Mouse (Mus musculus): ENCODE results near the gene Ezh1. TPM values are rescaled to one million over a fixed set of nuclear protein-coding genes. Genes with fewer than 3 reads are reported as not detected.

Ezh1 gene
- polyA plus RNA-seq, 1 experiment = 35.8 TPM

- WGBS = 6% methylated on average over 24 of the region's 24 CpGs
- no peak overlapping the region for H3K27ac ChIP-seq (ENCODE audit: control insufficient read depth, insufficient read depth, low read depth, low read length, poor library complexity)
- no peak overlapping the region for H3K4me3 ChIP-seq (replicated peaks; ENCODE audit: control insufficient read depth, low read depth, low read length)
- TF ChIP-seq POLR2A (IDR thresholded peaks at IDR 0.05; ENCODE audit: borderline replicate concordance, control insufficient read depth, low read depth, low read length) = no peak
- TF ChIP-seq CTCF (IDR thresholded peaks at IDR 0.05; ENCODE audit: control insufficient read depth, insufficient read depth, low read length) = no peak
- no peaks in the 10 kb centered on the region for H3K4me1 ChIP-seq (ENCODE audit: control insufficient read depth, insufficient read depth, low read length)
These were observed 36.2 kb upstream of the Ezh1 start for GRCm38 (mm10) chr11:101262272-101262967.

GRCm38 (mm10) chr11:101260826-101261380 lies 34.6 kb upstream of the Ezh1 start:
- H3K4me1 ChIP-seq (ENCODE audit: control insufficient read depth, insufficient read depth, low read length) = no peaks in the 10 kb centered on the region
- WGBS = 1% methylated on average over 30 of the region's 30 CpGs
- 0 out of 2 replicates have a peak overlapping the region, but pooled peaks have one; percentile 36 for H3K27ac ChIP-seq (ENCODE audit: control insufficient read depth, insufficient read depth, low read depth, low read length, poor library complexity)

GRCm38 (mm10) chr11:101259948-101260825 lies 33.9 kb upstream of the Ezh1 start, which contains the start of gene Wnk4:
Wnk4 (plus strand) TSS chr11:101260567.
- WGBS = 2% methylated on average over 43 of the region's 43 CpGs
- TF ChIP-seq POLR2A (IDR thresholded peaks at IDR 0.05; ENCODE audit: borderline replicate concordance, control insufficient read depth, low read depth, low read length) = peak; percentile 35; the same call in 1 of the 2 replicates
- TF ChIP-seq CTCF (IDR thresholded peaks at IDR 0.05; ENCODE audit: control insufficient read depth, insufficient read depth, low read length) = no peak
- no peaks in the 10 kb centered on the region for H3K4me1 ChIP-seq (ENCODE audit: control insufficient read depth, insufficient read depth, low read length)
- H3K27ac ChIP-seq (ENCODE audit: control insufficient read depth, insufficient read depth, low read depth, low read length, poor library complexity) = peak within 1 kb of the TSS; percentile 70
- peak within 1 kb of the TSS; percentile 49 for H3K4me3 ChIP-seq (replicated peaks; ENCODE audit: control insufficient read depth, low read depth, low read length)

More at GRCm38 (mm10) chr11:101260826-101261380, 34.6 kb upstream of the Ezh1 start:
- peak overlapping the region; percentile 36 for H3K4me3 ChIP-seq (replicated peaks; ENCODE audit: control insufficient read depth, low read depth, low read length)
- TF ChIP-seq CTCF (IDR thresholded peaks at IDR 0.05; ENCODE audit: control insufficient read depth, insufficient read depth, low read length) (no peak), POLR2A (IDR thresholded peaks at IDR 0.05; ENCODE audit: borderline replicate concordance, control insufficient read depth, low read depth, low read length) (no peak)

- no peak for TF ChIP-seq CTCF (IDR thresholded peaks at IDR 0.05; ENCODE audit: control insufficient read depth, insufficient read depth, low read length)
- no peak for TF ChIP-seq POLR2A (IDR thresholded peaks at IDR 0.05; ENCODE audit: borderline replicate concordance, control insufficient read depth, low read depth, low read length)
- WGBS = 57% methylated on average over 6 of the region's 6 CpGs
- Histone ChIP-seq H3K27ac (ENCODE audit: control insufficient read depth, insufficient read depth, low read depth, low read length, poor library complexity) (no peak overlapping the region; the same call in 1 of the 2 replicates), H3K4me1 (ENCODE audit: control insufficient read depth, insufficient read depth, low read length) (no peaks in the 10 kb centered on the region), H3K4me3 (replicated peaks; ENCODE audit: control insufficient read depth, low read depth, low read length) (no peak overlapping the region)
These were observed 33.0 kb upstream of the Ezh1 start for GRCm38 (mm10) chr11:101259261-101259712.

- no peak overlapping the region for H3K27ac ChIP-seq (ENCODE audit: control insufficient read depth, insufficient read depth, low read depth, low read length, poor library complexity)
- TF ChIP-seq POLR2A (IDR thresholded peaks at IDR 0.05; ENCODE audit: borderline replicate concordance, control insufficient read depth, low read depth, low read length) = no peak
- TF ChIP-seq CTCF (IDR thresholded peaks at IDR 0.05; ENCODE audit: control insufficient read depth, insufficient read depth, low read length) = no peak
- no peak overlapping the region for H3K4me3 ChIP-seq (replicated peaks; ENCODE audit: control insufficient read depth, low read depth, low read length)
- no peaks in the 10 kb centered on the region for H3K4me1 ChIP-seq (ENCODE audit: control insufficient read depth, insufficient read depth, low read length)
- 84% methylated on average over 13 of the region's 13 CpGs for WGBS
These were observed 29.8 kb upstream of the Ezh1 start for GRCm38 (mm10) chr11:101255826-101256775.

GRCm38 (mm10) chr11:101253613-101254389 lies 27.5 kb upstream of the Ezh1 start, which contains the start of gene Vps25:
Vps25 (plus strand) TSS chr11:101253707.
- Histone ChIP-seq H3K4me3 (replicated peaks; ENCODE audit: control insufficient read depth, low read depth, low read length) (peak within 1 kb of the TSS; percentile 91), H3K27ac (ENCODE audit: control insufficient read depth, insufficient read depth, low read depth, low read length, poor library complexity) (peak within 1 kb of the TSS; percentile 67), H3K4me1 (ENCODE audit: control insufficient read depth, insufficient read depth, low read length) (no peaks in the 10 kb centered on the region)
- TF ChIP-seq POLR2A (IDR thresholded peaks at IDR 0.05; ENCODE audit: borderline replicate concordance, control insufficient read depth, low read depth, low read length) = peak; percentile 89
- no peak for TF ChIP-seq CTCF (IDR thresholded peaks at IDR 0.05; ENCODE audit: control insufficient read depth, insufficient read depth, low read length)
- WGBS = under 1% methylated on average over 40 of the region's 40 CpGs

Measured in bone marrow, adult 2 months (tissue).